Mouse (Mus musculus) adrenal gland, adult 2 months (tissue): ENCODE results near the gene Soga1. TPM values are rescaled to one million over a fixed set of nuclear protein-coding genes. Genes with fewer than 3 reads are reported as not detected.

Experiments
- DNase-seq: peaks from one replicate; pipeline ENCODE4 v3.0.0; 2021
- polyA plus RNA-seq: library from polyadenylated mRNA; depleted of rRNA; stranded (reverse); fragments of >200 nt; gene quantifications from 2 replicates; pipeline ENCODE4 v1.2.3, GENCODE M21; 2012
- total RNA-seq, 2 experiments: library from RNA; stranded (reverse); gene quantifications; 2 replicates each; pipeline ENCODE4 v1.2.3; 2021

The Soga1 gene
- total and polyA plus RNA-seq, 3 experiments: 30.9 to 36.6 (median 33.1) TPM

DNA sequence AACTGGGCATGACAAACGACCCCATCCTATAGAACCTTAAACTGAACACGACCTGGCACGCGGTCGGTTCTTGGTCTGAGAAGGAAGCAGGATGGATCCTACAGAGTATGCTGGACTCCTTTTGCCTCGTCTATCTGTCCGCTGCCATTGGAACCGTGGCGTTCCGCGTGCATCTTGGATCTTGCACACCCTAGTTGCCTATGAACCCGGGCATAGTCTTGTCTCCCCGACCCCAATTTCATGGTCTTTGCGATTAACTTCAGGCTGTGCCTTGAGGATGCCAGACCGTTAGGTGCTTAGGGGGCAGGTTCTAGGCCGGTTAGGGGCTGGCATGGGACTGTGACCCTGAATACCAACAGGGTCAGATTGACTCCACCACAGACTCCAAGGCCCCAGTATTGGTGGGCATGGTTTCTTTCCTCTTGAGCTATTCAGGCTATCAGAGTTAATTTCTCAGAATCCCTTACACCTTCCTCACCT, 687 bp upstream of the Soga1 start:
- DNase-seq: no peak

DNA sequence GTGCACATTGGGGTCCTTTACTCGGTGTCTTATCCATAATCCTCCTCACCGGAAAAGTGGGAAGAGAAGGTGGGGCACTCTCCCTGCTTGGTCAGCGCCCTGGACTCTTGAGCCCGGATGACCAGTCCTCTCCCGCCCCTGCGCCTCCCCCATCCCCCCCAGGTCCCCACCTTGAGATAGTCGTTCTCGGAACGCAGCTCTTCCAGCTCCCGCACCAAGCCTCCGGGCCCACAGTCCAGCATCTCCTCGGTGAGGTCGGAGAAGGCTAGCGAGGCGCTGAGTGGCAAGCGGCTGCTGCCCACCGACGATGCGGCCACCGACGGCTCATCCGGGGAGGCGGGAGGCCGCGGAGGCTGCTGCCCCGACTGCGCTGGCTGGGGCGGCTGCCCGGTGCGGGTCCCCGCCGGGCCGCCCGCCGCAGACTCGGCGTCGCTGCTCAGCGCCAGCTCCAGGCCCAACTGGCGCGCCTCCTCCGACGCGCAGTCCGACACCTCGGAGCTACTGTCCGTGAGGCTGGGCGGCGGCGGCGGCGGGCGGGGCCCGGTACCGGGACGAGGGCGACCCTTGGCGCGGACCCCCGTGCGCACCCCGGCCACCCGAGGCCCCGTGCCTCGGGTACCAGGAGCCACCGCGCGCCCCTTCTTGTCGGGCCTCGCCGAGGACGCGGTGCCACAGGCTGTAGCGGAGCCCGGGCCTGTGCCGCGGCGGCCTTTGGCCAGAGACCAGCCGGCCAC, 828 bp downstream of the Soga1 start:
- DNase-seq: peak; percentile 79

DNA sequence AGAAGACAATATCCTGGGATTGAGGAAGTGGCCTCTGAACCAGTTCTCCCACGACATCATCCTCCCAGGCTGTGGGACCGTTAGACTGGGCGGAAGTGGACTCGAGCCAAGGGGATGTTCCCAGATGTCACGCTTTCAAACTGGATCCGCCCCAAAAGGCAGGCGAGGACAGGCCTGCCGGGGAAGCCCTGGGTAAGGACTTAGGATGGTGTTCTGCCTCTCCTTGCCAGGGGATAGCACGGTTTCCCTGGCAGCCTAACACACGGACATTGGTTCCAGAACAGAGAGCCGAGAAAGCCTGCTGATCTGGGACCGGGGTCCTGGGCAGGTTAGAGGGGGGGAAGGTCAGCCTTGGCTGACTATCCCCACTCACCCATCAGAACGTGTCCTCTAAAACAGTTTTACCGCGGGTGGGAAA, 1.4 kb downstream of the Soga1 start:
- DNase-seq: peak; percentile 94

DNA sequence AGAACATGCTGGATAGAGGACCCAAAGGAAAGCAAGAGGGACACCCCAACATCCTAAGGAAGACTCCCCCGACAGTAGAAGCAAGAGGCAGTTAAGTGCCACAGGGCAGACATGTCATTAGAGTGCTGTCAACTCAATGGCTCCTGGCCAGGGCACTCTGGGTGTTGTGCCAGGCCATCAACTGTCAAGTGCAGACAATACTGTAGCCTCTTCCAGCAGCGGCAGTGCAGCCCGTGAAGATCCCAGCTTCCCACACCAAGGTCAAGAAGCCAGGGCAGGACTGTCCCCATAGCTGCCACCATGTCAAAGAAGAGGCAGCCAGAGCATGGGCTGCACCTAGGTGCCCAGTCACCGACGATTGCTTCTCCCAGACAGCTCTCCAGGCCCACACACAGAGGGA, 1.9 kb downstream of the Soga1 start:
- DNase-seq: peak; percentile 85

DNA sequence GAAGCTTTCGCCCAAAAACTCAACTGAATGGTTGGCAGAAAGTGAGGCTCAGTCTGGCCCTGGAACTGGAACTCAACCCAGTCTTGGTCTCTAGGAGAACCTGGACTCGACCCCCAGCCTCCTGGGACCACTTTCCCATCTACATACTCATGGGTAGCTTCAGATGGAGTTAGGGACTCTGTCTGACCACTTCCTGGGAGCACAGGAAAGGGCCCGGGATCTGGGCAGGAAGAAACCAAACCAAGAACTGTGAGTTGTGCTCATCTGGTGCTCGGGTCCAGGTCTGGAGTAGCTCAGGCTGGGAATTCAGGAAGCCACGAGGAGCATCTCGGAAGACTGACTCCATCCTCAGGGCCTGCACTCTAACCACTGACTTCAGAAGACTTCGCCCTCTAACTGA, 2.5 kb downstream of the Soga1 start:
- no peak for DNase-seq

DNA sequence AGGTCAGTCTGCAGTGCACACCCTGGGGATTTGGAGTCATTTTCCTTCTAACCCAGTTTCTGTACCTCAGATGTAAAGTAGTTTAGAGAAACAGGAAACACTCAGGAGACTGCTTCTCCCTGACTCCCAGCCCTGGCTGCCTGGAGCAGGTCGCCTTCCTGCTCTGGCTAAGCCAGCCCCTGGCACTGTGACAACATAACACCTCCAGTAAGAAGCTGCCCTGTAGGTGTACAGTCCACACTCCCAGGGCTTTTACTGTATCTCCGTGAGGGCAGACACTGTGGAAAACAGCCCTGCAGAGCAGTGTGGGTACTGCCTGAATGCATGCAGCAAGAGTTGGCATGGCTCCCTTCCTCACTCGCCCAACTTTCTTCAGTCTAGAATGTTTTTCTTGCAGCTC, 3.4 kb downstream of the Soga1 start:
- no peak for DNase-seq

DNA sequence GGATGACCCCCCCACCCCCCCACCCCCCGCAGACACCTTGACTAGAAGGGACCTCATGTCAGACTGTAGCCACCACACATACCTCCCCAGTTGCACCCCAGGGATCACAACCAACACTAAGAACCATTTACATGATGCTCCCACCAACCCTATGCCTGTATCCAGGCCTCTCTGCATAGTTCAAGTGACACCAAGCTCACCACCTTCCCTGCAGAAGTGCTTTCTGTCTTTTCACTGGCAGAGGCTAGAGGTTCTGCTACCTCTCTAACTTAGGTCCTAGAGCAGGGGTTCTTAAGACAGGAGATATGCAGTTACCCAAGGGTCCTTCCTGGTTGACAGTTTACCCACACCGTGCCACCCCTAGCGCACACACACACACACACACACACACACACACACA, 3.8 kb downstream of the Soga1 start:
- no peak for DNase-seq

DNA sequence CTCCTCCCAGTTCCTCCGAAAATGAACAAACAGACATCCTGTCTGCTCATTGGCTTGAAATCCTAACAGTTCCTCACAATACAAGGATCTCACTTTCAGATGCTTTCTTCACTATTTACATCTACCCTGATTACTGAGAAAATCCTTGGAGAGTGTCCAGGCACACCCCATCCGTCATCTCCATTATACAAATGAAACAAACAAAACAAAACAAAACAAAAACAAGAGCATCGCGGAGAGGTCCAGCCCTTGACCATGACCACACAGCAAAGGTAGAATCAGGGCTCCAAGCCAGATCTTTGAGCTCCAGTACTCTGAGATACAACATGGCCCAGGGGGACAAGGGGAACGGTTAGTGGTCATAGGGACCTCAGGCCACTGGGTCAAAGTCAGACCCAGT, 4.3 kb downstream of the Soga1 start:
- no peak for DNase-seq

DNA sequence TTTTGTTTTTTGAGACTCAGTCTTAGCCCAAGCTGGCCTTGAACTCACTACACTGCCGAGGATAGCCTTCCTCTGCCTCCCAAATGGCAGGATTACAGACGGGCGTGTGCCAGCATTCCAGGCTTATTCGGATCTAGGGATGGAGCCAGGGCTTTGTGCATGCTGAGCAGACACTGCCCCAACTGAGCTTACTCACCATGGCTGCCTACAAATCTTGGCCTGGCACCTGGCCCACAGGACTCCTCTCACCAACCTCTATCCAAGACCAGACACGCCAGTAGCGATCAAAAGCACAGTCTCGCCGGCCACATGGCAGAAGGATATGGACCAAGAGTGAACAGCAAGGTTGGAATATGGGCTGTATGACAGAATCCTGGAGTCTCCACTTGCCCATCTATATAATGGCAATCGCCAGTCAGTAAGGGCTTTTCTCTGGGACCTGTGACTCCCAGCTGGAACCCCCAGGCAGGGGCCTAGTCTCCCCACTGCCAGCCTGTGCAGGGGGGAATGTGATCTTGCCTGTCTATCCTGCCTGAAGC, 4.8 kb downstream of the Soga1 start:
- DNase-seq: peak; percentile 85

DNA sequence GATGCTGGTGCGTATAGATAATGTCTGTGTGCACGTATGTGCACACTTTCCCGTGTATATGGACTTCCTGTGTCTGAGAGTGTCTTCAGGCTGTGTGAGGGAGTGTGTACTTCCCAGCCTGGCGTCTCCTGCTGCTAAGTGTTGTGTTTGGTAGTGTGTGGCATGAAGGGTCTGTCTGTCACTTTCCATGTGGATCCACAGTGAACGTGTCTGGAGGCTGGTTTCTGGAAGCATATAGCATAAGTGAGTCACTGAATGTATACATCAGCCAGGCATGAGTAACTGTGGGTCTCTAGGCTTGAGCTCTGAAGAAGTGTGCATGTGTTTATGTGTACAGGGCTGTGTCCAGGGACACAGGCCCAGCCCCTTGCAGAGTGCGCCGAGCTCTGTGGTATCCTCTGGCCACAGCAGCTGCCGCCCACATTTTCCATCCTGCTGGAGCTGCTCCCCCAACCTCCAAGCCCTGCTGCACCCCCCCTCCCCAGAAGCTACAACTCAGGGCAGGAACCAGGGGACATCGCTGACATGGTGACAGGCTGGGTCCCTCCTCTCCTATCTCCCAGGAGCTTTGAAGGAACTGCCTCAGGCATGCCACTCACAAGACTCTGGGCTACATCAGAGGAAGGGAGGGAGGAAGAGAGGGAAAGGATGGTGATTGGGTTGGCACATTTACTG, 5.5 kb downstream of the Soga1 start:
- no peak for DNase-seq

DNA sequence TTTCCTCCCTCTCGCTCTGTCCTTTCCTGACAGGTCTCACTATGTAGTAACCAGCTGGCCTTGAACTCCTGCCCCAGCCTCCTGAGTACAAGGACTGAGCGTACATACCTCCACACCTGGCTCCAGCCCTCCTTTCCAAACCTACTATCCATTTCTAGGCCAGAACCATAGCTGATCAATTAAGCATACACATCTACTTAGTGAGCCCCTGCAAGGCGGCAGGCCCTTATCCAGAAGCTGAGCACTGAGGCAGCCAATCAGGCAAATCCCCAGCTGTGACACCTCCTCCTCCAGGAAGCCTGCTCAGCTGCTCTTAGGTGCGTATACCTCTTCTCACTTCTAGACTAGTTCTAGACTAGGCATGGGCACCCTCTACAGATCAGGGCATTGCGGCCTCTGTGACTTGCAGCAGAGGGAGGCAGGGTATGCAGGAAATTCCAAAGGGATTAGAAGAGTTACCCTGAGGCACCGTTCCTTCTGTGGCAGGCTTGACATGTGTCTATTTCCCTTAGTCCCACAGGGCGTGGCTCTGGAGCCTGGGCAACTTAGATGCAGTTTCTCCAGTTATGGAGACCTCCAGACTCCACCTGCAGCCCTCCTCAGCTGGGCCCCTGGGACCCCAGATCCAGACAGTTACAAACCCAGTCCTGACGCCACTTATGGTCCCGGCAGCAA, 6.6 kb downstream of the Soga1 start:
- no peak for DNase-seq

DNA sequence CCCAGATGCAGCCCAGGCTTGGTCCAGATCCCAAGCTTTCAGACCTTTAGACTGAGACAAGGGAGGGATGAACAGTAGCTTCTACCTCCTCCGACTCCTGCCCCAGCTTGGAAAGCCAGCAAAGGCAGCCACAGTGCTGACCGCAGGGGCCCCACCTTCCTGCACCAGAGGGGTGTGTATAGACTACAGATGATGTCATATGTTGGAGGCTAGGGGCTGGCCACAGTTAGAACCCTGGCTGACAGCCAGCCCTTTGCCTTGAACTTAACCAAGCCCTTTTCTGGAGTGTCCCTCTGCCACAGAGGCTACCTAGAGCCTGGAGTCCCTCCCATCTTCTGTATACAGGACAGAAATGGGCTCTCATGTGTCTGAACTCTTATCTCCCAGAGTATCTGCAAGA, 7.5 kb downstream of the Soga1 start:
- peak; percentile 91 for DNase-seq

DNA sequence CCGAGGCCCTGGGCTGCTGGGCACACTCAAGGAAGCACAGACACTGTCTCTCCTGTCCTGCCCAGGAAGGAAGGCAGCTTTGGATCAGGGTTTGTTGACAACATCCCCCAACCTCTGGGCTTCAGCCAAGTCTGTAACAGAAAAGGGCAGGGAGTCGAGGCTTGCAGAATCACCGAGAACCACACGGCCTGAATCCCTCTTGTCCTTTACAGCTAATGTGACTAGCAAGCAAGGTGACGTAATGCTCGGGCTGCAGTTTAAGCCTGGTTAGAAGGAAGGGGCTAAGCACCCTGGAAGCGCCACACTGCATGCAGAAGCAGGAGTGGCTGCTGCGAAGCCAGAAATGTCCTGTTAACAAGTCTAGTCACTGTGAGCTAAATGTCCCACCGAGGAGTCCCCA, 8.7 kb downstream of the Soga1 start:
- peak; percentile 82 for DNase-seq

DNA sequence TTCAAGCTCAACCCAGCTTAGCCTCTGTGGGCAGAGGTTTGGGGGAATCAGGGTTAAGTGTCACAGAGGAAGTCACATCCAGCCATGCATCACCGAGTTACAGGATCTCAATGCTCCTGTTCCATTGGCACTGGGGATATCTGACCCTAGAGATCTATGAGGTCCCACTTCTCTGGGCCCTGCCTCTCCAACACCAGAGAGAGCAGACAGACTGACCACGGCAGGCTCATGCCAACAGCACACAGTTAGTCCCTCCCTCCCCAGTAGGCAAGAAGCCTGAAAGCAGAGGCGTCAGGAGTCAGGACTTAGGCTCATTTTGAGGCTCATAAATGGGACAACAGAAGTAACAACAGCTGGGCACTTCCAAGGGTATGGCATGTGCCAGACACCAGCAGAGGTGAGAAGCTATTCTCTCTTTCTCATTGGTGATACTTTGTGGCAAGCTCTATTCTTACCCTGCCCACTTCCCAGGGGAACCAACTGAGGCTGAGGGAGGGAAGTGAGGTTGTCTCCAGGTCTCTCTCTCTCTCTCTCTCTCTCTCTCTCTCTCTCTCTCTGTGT, 9.2 kb downstream of the Soga1 start:
- no peak for DNase-seq

DNA sequence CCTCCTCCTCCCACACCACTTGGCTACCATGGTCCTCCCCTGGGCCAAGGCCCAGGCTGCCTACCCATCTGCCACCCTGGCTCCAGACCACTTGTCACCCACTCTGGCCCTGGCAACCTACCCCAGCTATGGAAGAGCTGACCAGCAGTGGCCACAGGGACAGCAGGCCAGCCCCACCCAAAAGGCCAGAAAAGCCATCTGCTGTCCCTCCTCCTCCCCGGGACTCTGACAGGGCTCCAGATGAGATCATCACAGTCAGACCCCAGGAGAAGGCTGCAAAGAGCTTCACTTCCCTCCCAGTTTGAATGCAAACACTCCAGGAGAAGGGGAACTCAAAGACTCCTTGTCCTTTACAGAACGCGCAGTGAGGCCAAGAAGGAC, 9.7 kb downstream of the Soga1 start:
- DNase-seq: no peak

DNA sequence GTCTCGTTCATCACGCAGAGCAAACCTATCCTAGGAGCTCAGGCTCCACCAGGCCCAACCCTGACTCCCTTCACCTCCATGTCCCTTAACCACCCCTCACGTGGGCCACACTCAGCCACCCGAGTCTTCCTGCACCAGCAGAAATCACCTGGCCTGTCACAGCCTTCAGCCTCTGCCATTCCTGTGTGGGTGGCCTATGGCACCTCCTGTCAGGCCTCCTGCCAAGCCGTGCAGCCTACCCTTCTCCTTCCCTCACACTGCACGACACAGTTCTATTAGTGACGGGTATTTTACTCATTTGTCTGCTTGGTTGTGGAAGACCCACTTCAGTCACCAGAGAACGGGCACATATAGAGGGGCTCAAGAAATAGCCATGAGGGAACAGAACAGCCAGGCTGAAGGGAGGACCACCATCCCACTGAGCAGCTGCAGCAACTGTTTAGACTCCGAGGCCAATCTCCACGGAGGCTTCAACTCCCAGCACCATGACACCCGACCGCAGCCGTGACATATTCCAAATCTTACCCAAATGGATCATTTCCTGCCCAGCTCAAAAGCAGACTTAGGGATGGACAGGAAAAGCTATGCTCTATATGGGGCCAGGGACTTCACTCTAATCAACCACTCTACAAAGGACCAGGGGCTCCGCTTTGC, 10.2 kb downstream of the Soga1 start:
- no peak for DNase-seq

DNA sequence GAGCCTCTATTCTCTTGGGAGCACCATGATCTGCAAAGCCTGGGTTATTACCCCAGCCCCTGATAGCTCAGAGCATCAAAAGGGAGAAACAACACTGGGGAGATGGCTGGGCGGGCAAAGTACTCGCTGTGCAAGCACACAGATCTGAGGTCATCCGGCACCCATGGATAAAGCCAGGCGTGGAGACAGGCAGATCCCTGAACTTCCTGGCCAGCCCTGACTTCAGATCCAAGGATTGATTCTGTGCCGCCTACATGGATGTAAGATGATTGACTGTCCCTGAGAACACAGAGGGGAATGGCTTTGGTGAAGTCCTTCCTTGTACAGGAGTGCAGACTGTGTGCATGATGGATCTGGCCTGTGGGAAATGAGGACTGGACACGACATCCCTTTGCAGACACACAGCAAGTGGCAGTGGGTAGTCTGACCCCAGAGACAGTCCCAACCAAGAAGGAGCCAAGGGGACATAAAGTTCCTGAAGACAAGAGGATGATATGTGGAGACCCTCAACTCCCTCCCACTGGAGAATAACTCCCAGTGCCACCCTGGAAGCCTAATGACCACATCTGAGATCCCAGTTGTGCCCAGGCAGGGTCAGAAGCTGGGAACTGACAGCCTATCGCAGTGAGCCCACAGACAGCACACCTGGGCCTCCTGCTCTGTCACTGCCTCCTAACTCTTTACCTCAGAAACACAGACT, 12.2 kb downstream of the Soga1 start:
- DNase-seq: no peak

DNA sequence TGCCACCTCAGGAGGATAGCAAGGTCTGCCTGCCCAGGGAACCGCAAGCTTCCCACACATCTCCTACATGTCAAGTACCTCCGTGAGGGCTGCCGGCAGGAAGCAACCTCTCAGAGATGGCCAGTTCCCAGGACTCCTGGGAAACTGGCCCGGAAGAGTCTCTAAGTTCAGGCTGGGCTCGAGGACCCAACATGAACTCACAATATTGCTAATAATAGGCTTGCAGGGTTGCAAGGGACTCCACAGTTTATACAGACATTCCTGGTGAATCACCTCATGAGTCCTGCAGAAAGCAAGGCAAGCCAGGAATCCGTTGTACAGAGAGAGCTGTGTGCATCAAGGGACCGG, 13.2 kb downstream of the Soga1 start:
- DNase-seq: no peak

DNA sequence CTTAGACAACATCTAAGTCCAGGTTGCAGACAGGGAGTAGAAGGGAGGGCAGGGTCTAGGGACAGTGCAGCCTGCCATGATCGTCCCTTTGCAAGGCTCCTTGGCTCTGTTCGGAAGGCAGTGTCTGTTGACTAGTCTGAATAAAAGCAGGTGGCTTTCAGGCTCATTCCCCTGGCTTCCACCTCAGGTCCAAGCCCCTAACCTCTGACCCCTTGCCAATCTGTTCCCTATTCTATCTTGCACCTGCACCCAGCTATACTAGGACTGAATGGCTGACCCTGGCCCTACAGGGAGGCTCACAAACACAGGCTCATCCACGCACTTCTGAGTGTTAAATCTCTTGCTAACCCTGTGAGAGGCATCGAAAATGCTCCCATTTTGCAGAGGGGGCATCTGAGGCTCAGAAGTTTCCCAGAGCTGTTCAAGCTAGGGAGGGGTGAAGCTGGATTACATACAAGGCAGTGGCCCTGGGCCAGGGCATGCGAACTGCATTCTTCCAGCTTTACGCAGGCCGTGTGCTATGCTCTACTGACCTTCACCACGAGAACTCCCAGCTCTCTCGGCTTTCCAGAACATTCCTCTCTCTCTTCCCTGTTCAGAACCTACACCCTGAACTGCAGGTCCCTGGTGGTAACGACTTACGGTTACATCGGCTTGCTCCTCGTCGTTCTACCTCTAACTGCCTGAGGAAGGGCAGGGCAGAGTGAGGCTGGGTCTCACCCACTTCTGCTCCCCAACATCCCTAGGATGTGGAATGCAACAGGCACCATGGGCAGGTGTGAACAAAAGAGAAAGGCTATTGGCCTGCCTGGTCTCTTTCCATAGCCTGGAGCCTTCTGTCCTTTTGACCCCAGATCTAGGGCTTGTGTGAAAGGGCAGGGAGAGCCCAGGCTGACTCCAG, 13.8 kb downstream of the Soga1 start:
- DNase-seq: peak; percentile 76

DNA sequence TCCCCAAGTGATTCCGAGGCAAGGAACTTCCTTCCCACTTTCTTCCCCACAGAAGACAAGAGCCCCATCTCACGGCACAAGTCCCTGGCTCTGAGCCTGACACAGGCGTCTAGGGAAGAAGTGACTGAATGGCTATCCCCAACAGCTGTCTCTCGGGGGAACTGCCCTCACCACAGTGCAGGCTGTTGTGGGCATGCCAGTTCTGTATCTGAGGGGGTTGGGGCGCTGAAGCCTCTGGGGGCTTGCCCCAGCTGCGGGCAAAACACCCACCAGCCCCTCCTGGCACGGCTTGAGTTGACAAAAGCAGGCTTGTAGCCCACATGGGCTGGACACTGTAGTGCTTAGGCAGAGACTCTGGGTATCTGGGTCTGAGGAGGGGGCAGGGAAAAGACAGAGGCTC, 14.9 kb downstream of the Soga1 start:
- DNase-seq: no peak
